Mouse (Mus musculus) heart, postnatal 0 days (tissue): ENCODE data around the gene Chmp2b. TPM values are rescaled to one million over a fixed set of nuclear protein-coding genes. Genes with fewer than 3 reads are reported as not detected.

ENCODE experiments used
- ATAC-seq: fragments of 200-750 bp; cut with Nextera tagmentation; 2 replicates; pipeline ENCODE4 v1.8.0; 2017; ENCODE audit warnings: low read depth, moderate number of reproducible peaks, moderate library complexity; ENCODE audit not compliant: insufficient read depth
- DNase-seq: peaks from one replicate; pipeline ENCODE4 v3.0.0-alpha.2; 2016; ENCODE audit warnings: low spot score
- H3K27ac ChIP-seq: fragments of 300-500 bp; sonication (generic); 2 replicates; pipeline ENCODE4 v1.5.1; 2014; ENCODE audit warnings: low read depth, mild to moderate bottlenecking
- H3K27me3 ChIP-seq: fragments of 300-500 bp; sonication (generic); 2 replicates; pipeline ENCODE4 v1.6.1; 2014; ENCODE audit warnings: low read length, mixed read lengths; ENCODE audit not compliant: control insufficient read depth, insufficient read depth
- H3K36me3 ChIP-seq: fragments of 300-500 bp; sonication (generic); replicated peaks from 2 replicates; pipeline ENCODE4 v1.6.1; 2014; ENCODE audit warnings: low read length, mixed read lengths; ENCODE audit not compliant: control insufficient read depth, insufficient read depth
- H3K4me1 ChIP-seq: fragments of 300-500 bp; sonication (generic); 2 replicates; pipeline ENCODE4 v1.6.1; 2014; ENCODE audit warnings: antibody characterized with exemption; ENCODE audit not compliant: control insufficient read depth, insufficient read depth
- H3K4me2 ChIP-seq: fragments of 300-500 bp; sonication (generic); 2 replicates; pipeline ENCODE4 v1.6.1; 2014; ENCODE audit warnings: low read depth, mild to moderate bottlenecking, low read length, moderate library complexity
- H3K4me3 ChIP-seq: fragments of 300-500 bp; sonication (generic); 2 replicates; pipeline ENCODE4 v1.5.1; 2014; ENCODE audit warnings: low read depth, low read length
- H3K9ac ChIP-seq: fragments of 300-500 bp; sonication (generic); replicated peaks from 2 replicates; pipeline ENCODE4 v1.6.1; 2014; ENCODE audit warnings: low read depth, low read length, mixed read lengths
- H3K9me3 ChIP-seq: fragments of 300-500 bp; sonication (generic); replicated peaks from 2 replicates; pipeline ENCODE4 v1.6.1; 2016; ENCODE audit warnings: low read length; ENCODE audit not compliant: control insufficient read depth
- CTCF ChIP-seq: IDR thresholded peaks from 2 replicates; pipeline ENCODE4 v1.5.1; 2016; ENCODE audit warnings: antibody characterized with exemption, control low read depth, low read depth
- EP300 ChIP-seq: IDR thresholded peaks from 2 replicates; pipeline ENCODE4 v1.6.1; 2016; ENCODE audit warnings: antibody characterized with exemption, low read depth
- WGBS: fragments of 180-500 bp; shearing (Covaris S2); extraction: QIAGEN DNeasy Blood & Tissue Kit; methylation state at CpG from one replicate; pipeline ENCODE4 v1.1.7; 2014; 5-methylcytosine and 5-hydroxymethylcytosine counted together
- polyA plus RNA-seq: library from polyadenylated mRNA; unstranded; fragments of >200 nt; fragmentation: Nextera tagmentation; extraction: Ambion mirVana; gene quantifications from 2 replicates; pipeline ENCODE4 v1.2.1, GENCODE M21; 2015
- total RNA-seq: library from RNA; depleted of rRNA; stranded (reverse); fragments of >200 nt; gene quantifications from 2 replicates; pipeline ENCODE4 v1.2.3, GENCODE M21; 2014; ENCODE audit warnings: low replicate concordance; rRNA removed

Chmp2b gene
- total and polyA plus RNA-seq, 2 experiments from 2014 or later: 7.8 to 58.3 TPM

DNA sequence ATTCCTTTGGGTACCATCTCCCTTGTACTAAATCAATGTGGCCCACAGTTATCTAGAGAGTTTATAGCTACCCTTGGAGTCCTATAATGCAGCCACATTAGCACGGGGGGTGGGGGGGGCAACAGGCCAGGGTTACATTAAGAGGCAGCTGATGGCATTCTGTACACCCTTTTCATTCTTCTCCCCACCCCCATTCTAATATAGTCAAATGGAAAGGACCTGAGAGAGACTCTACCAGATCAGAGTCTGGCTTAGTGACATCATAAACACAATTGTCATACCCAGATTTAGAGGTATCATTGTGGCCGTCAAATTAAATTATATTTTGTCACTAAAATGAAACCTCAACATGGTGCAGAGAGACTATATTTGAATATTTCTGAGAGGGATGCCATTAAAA lies 36.5 kb downstream of the Chmp2b start:
- Histone ChIP-seq H3K4me1 (no peaks in the 10 kb centered on the region), H3K36me3 (no peaks in the 10 kb centered on the region), H3K27ac (no peak overlapping the region), H3K4me3 (no peak overlapping the region), H3K9me3 (no peaks in the 10 kb centered on the region), H3K4me2 (no peak overlapping the region), H3K27me3 (no peaks in the 10 kb centered on the region), H3K9ac (no peak overlapping the region)
- TF ChIP-seq CTCF (no peak), EP300 (no peak)
- ATAC-seq (no peak), DNase-seq (no peak)
- 73% methylated on average over 2 of the region's 2 CpGs for WGBS

DNA sequence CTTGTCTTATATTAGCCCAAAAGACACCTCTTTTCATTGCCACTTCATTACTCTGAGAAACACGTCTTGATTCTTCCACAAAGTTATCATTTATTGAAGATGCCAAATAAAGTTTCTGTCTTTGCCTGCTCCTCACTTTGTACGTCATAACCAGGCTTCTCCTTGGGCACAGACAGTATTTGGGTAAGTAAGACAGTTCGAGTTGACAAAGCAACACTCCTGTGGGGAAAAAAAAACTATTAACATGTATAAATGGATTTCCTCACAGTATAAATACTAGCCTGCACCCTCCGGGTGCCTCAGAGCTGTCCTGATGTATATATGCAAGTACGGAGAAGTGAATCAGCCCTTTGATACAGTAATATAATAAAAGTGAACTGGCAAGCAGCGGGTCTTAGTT lies 42.3 kb downstream of the Chmp2b start, which contains the start of gene Pou1f1:
TSS of gene Pou1f1 (plus strand) at position 301 of the 400 bp plus-strand sequence.
- no peak within 1 kb of the TSS for H3K4me2 ChIP-seq
- TF ChIP-seq CTCF (no peak), EP300 (no peak)
- DNase-seq: no peak
- H3K9ac ChIP-seq: no peak within 1 kb of the TSS
- no peaks in the 10 kb centered on the region for H3K9me3 ChIP-seq
- no peaks in the 10 kb centered on the region for H3K36me3 ChIP-seq
- 73% methylated on average over 6 of the region's 6 CpGs for WGBS
- no peak within 1 kb of the TSS for H3K27ac ChIP-seq
- H3K4me3 ChIP-seq: no peak within 1 kb of the TSS
- H3K27me3 ChIP-seq: no peaks in the 10 kb centered on the region
- H3K4me1 ChIP-seq: no peaks in the 10 kb centered on the region
- no peak for ATAC-seq

GRCm38 (mm10) chr16:65514223-65514622 lies 48.3 kb downstream of the Chmp2b start:
- ATAC-seq (no peak), DNase-seq (no peak)
- Histone ChIP-seq H3K27me3 (no peaks in the 10 kb centered on the region), H3K4me2 (no peak overlapping the region), H3K36me3 (no peaks in the 10 kb centered on the region), H3K27ac (no peak overlapping the region), H3K4me3 (no peak overlapping the region), H3K9ac (no peak overlapping the region), H3K4me1 (no peaks in the 10 kb centered on the region), H3K9me3 (no peaks in the 10 kb centered on the region)
- TF ChIP-seq CTCF (no peak), EP300 (no peak)
- WGBS: 65% methylated on average over 7 of the region's 7 CpGs

GRCm38 (mm10) chr16:65497049-65497448 lies 65.5 kb downstream of the Chmp2b start:
- no peaks in the 10 kb centered on the region for H3K36me3 ChIP-seq
- no peak for ATAC-seq
- H3K4me1 ChIP-seq: no peaks in the 10 kb centered on the region
- no peaks in the 10 kb centered on the region for H3K27me3 ChIP-seq
- 34% methylated on average over 2 of the region's 2 CpGs for WGBS
- DNase-seq: peak; percentile 59
- H3K9me3 ChIP-seq: no peaks in the 10 kb centered on the region
- H3K27ac ChIP-seq: no peak overlapping the region
- no peak overlapping the region for H3K4me3 ChIP-seq
- H3K4me2 ChIP-seq: no peak overlapping the region
- no peak overlapping the region for H3K9ac ChIP-seq
- TF ChIP-seq EP300 (no peak), CTCF (peak; percentile 69)

GRCm38 (mm10) chr16:65496030-65496429 lies 66.5 kb downstream of the Chmp2b start:
- TF ChIP-seq CTCF: no peak
- no peak for TF ChIP-seq EP300
- no peak for DNase-seq

More at GRCm38 (mm10) chr16:65496030-65496429, 66.5 kb downstream of the Chmp2b start:
- Histone ChIP-seq H3K27ac (no peak overlapping the region), H3K36me3 (no peaks in the 10 kb centered on the region), H3K27me3 (no peaks in the 10 kb centered on the region), H3K4me3 (no peak overlapping the region), H3K4me1 (no peaks in the 10 kb centered on the region), H3K9me3 (no peaks in the 10 kb centered on the region), H3K4me2 (no peak overlapping the region), H3K9ac (no peak overlapping the region)
- WGBS: 56% methylated on average over 5 of the region's 5 CpGs
- no peak for ATAC-seq

Other genes starting within 250 kb of the Chmp2b start
- gene Pou1f1, start 42.2 kb downstream of the Chmp2b start, total RNA-seq: not detected in 2 replicates
- gene Pou1f1, start 42.2 kb downstream of the Chmp2b start, polyA plus RNA-seq: not detected in 2 replicates